Mouse (Mus musculus): ENCODE measurements at regions not wholly inside any gene's neighbourhood (a gene's known extent, or its start where the extent isn't known, plus 50 kb on each side); places are given as distances from the start of the nearest gene placed in this dataset.

GRCm38 (mm10) chr13:78602861-78603211 is 403.3 kb upstream of the Nr2f1 start:
- no peaks in the 10 kb centered on the region for H3K4me1 ChIP-seq (ENCODE audit: insufficient read depth, low read depth, low read length)
- no peak overlapping the region for H3K4me2 ChIP-seq (replicated peaks; ENCODE audit: low read depth, low read length)
- no peak for DNase-seq (ENCODE audit: low spot score)
- H3K27ac ChIP-seq (ENCODE audit: low read length) = no peak overlapping the region
- H3K4me3 ChIP-seq (ENCODE audit: low read depth, low read length) = no peak overlapping the region
- WGBS = 79% methylated on average over 1 of the region's 1 CpGs
- no peaks in the 10 kb centered on the region for H3K27me3 ChIP-seq (replicated peaks; ENCODE audit: insufficient read depth, low read length)
- H3K9ac ChIP-seq (replicated peaks; ENCODE audit: low read depth) = no peak overlapping the region
- no peaks in the 10 kb centered on the region for H3K36me3 ChIP-seq (ENCODE audit: insufficient read depth, low read length)
- no peak for TF ChIP-seq CTCF (IDR thresholded peaks at IDR 0.05)
- no peak for TF ChIP-seq EP300 (IDR thresholded peaks at IDR 0.05)
- no peak for ATAC-seq
- H3K9me3 ChIP-seq (ENCODE audit: low read length) = no peaks in the 10 kb centered on the region

GRCm38 (mm10) chr13:78602211-78602860 is 402.8 kb upstream of the Nr2f1 start:
- H3K36me3 ChIP-seq (ENCODE audit: insufficient read depth, low read length) = no peaks in the 10 kb centered on the region
- no peak for DNase-seq (ENCODE audit: low spot score)

GRCm38 (mm10) chr13:78580863-78581595 is 381.5 kb upstream of the Nr2f1 start:
- Histone ChIP-seq H3K27me3 (replicated peaks; ENCODE audit: insufficient read depth, low read length) (no peaks in the 10 kb centered on the region), H3K27ac (ENCODE audit: low read length) (no peak overlapping the region), H3K4me3 (ENCODE audit: low read depth, low read length) (no peak overlapping the region), H3K4me2 (replicated peaks; ENCODE audit: low read depth, low read length) (no peak overlapping the region), H3K4me1 (ENCODE audit: insufficient read depth, low read depth, low read length) (no peaks in the 10 kb centered on the region), H3K9ac (replicated peaks; ENCODE audit: low read depth) (no peak overlapping the region), H3K9me3 (ENCODE audit: low read length) (no peaks in the 10 kb centered on the region), H3K36me3 (ENCODE audit: insufficient read depth, low read length) (no peaks in the 10 kb centered on the region)
- 66% methylated on average over 7 of the region's 7 CpGs for WGBS
- DNase-seq (ENCODE audit: low spot score) (no peak), ATAC-seq (no peak)
- TF ChIP-seq EP300 (IDR thresholded peaks at IDR 0.05) (no peak), CTCF (IDR thresholded peaks at IDR 0.05) (no peak)

More at GRCm38 (mm10) chr13:78602211-78602860, 402.8 kb upstream of the Nr2f1 start:
- no peak for ATAC-seq
- no peaks in the 10 kb centered on the region for H3K4me1 ChIP-seq (ENCODE audit: insufficient read depth, low read depth, low read length)
- no peaks in the 10 kb centered on the region for H3K27me3 ChIP-seq (replicated peaks; ENCODE audit: insufficient read depth, low read length)
- H3K27ac ChIP-seq (ENCODE audit: low read length) = no peak overlapping the region
- TF ChIP-seq CTCF (IDR thresholded peaks at IDR 0.05) (no peak), EP300 (IDR thresholded peaks at IDR 0.05) (no peak)
- no peak overlapping the region for H3K4me2 ChIP-seq (replicated peaks; ENCODE audit: low read depth, low read length)
- no peaks in the 10 kb centered on the region for H3K9me3 ChIP-seq (ENCODE audit: low read length)
- H3K9ac ChIP-seq (replicated peaks; ENCODE audit: low read depth) = no peak overlapping the region
- H3K4me3 ChIP-seq (ENCODE audit: low read depth, low read length) = no peak overlapping the region
- WGBS = 76% methylated on average over 6 of the region's 6 CpGs

- Histone ChIP-seq H3K4me1 (ENCODE audit: insufficient read depth, low read depth, low read length) (no peaks in the 10 kb centered on the region), H3K27me3 (replicated peaks; ENCODE audit: insufficient read depth, low read length) (no peaks in the 10 kb centered on the region), H3K4me2 (replicated peaks; ENCODE audit: low read depth, low read length) (no peak overlapping the region), H3K4me3 (ENCODE audit: low read depth, low read length) (no peak overlapping the region), H3K9me3 (ENCODE audit: low read length) (no peaks in the 10 kb centered on the region), H3K36me3 (ENCODE audit: insufficient read depth, low read length) (no peaks in the 10 kb centered on the region), H3K27ac (ENCODE audit: low read length) (no peak overlapping the region), H3K9ac (replicated peaks; ENCODE audit: low read depth) (no peak overlapping the region)
- 83% methylated on average over 1 of the region's 1 CpGs for WGBS
- ATAC-seq (no peak), DNase-seq (ENCODE audit: low spot score) (no peak)
- TF ChIP-seq CTCF (IDR thresholded peaks at IDR 0.05) (no peak), EP300 (IDR thresholded peaks at IDR 0.05) (no peak)
Observed at GRCm38 (mm10) chr13:78577497-78577896, 377.9 kb upstream of the Nr2f1 start.

- Histone ChIP-seq H3K9me3 (ENCODE audit: low read length) (no peaks in the 10 kb centered on the region), H3K36me3 (ENCODE audit: insufficient read depth, low read length) (no peaks in the 10 kb centered on the region), H3K4me2 (replicated peaks; ENCODE audit: low read depth, low read length) (no peak overlapping the region), H3K27ac (ENCODE audit: low read length) (no peak overlapping the region), H3K4me3 (ENCODE audit: low read depth, low read length) (no peak overlapping the region), H3K4me1 (ENCODE audit: insufficient read depth, low read depth, low read length) (no peaks in the 10 kb centered on the region), H3K27me3 (replicated peaks; ENCODE audit: insufficient read depth, low read length) (no peaks in the 10 kb centered on the region), H3K9ac (replicated peaks; ENCODE audit: low read depth) (no peak overlapping the region)
- DNase-seq (ENCODE audit: low spot score) (no peak), ATAC-seq (no peak)
- WGBS = 51% methylated on average over 9 of the region's 9 CpGs
- no peak for TF ChIP-seq EP300 (IDR thresholded peaks at IDR 0.05)
- TF ChIP-seq CTCF (IDR thresholded peaks at IDR 0.05) = no peak
Observed at GRCm38 (mm10) chr13:78576300-78577296, 377.0 kb upstream of the Nr2f1 start.

GRCm38 (mm10) chr13:78571093-78571492 is 371.5 kb upstream of the Nr2f1 start:
- TF ChIP-seq EP300 (IDR thresholded peaks at IDR 0.05) (no peak), CTCF (IDR thresholded peaks at IDR 0.05) (no peak)
- Histone ChIP-seq H3K27me3 (replicated peaks; ENCODE audit: insufficient read depth, low read length) (no peaks in the 10 kb centered on the region), H3K9ac (replicated peaks; ENCODE audit: low read depth) (no peak overlapping the region), H3K4me1 (ENCODE audit: insufficient read depth, low read depth, low read length) (no peaks in the 10 kb centered on the region), H3K4me3 (ENCODE audit: low read depth, low read length) (no peak overlapping the region), H3K4me2 (replicated peaks; ENCODE audit: low read depth, low read length) (no peak overlapping the region), H3K9me3 (ENCODE audit: low read length) (no peaks in the 10 kb centered on the region), H3K27ac (ENCODE audit: low read length) (no peak overlapping the region), H3K36me3 (ENCODE audit: insufficient read depth, low read length) (no peaks in the 10 kb centered on the region)
- DNase-seq (ENCODE audit: low spot score) = no peak
- ATAC-seq = no peak
- WGBS = 70% methylated on average over 2 of the region's 2 CpGs
